Mouse (Mus musculus) thymus, postnatal 4 days (tissue): Measurements from ENCODE around the gene Sema5b.

Experiments used
- DNase-seq: peaks from one replicate; pipeline ENCODE4 v3.0.0; 2021

The Sema5b gene

GRCm38 (mm10) chr16:35541117-35541641 lies at the start of gene Sema5b:
Gene Sema5b (plus strand): TSS chr16:35541145.
- peak; percentile 19 for DNase-seq

GRCm38 (mm10) chr16:35500342-35500741 lies 40.6 kb upstream of the Sema5b start:
- no peak for DNase-seq

GRCm38 (mm10) chr16:35501106-35501760 lies 39.7 kb upstream of the Sema5b start:
- no peak for DNase-seq

GRCm38 (mm10) chr16:35502456-35502855 lies 38.5 kb upstream of the Sema5b start:
- DNase-seq: no peak

- DNase-seq: no peak
Observed at GRCm38 (mm10) chr16:35504266-35504665, 36.7 kb upstream of the Sema5b start.

- no peak for DNase-seq
Observed at GRCm38 (mm10) chr16:35505786-35506185, 35.2 kb upstream of the Sema5b start.

- DNase-seq: no peak
Observed at GRCm38 (mm10) chr16:35508581-35508980, 32.4 kb upstream of the Sema5b start.

GRCm38 (mm10) chr16:35509331-35510070 lies 31.4 kb upstream of the Sema5b start:
- no peak for DNase-seq

GRCm38 (mm10) chr16:35515977-35516612 lies 24.9 kb upstream of the Sema5b start:
- no peak for DNase-seq

- DNase-seq: no peak
Observed at GRCm38 (mm10) chr16:35517976-35518951, 22.7 kb upstream of the Sema5b start.

- DNase-seq: no peak
Observed at GRCm38 (mm10) chr16:35519245-35519644, 21.7 kb upstream of the Sema5b start.

- DNase-seq: no peak
Observed at GRCm38 (mm10) chr16:35524200-35524599, 16.7 kb upstream of the Sema5b start.

GRCm38 (mm10) chr16:35534630-35535029 lies 6.3 kb upstream of the Sema5b start:
- no peak for DNase-seq

- no peak for DNase-seq
Observed at GRCm38 (mm10) chr16:35537651-35538050, 3.3 kb upstream of the Sema5b start.

- no peak for DNase-seq
Observed at GRCm38 (mm10) chr16:35539041-35539440, 1.9 kb upstream of the Sema5b start.

- no peak for DNase-seq
Observed at GRCm38 (mm10) chr16:35540333-35541116, 420 bp upstream of the Sema5b start.

GRCm38 (mm10) chr16:35541661-35542420 lies 896 bp downstream of the Sema5b start:
- peak; percentile 15 for DNase-seq

GRCm38 (mm10) chr16:35542421-35542780 lies 1.5 kb downstream of the Sema5b start:
- no peak for DNase-seq

GRCm38 (mm10) chr16:35545723-35546122 lies 4.8 kb downstream of the Sema5b start:
- no peak for DNase-seq

- no peak for DNase-seq
Observed at GRCm38 (mm10) chr16:35547966-35548365, 7.0 kb downstream of the Sema5b start.

GRCm38 (mm10) chr16:35549354-35549753 lies 8.4 kb downstream of the Sema5b start:
- no peak for DNase-seq
